7 mouse cellular contexts compared by ENCODE assay signal in genomic region chr7:110061199-110061751, GRCm38 (mm10). TPM values are rescaled to one million over a fixed set of nuclear protein-coding genes. Genes with fewer than 3 reads are reported as not detected.
DNase-seq lines count a peak whose midpoint lies in the region; ATAC-seq lines count a peak whose summit lies in the region.

Zfp143 (plus strand) TSS chr7:110061217.

- peak within 1 kb of the TSS; percentile 65 for H3K4me2 ChIP-seq in embryonic facial prominence, embryonic 11.5 days (ENCODE audit: low read depth, low read length)
- H3K4me2 ChIP-seq in midbrain, embryonic 13.5 days (replicated peaks), result peak within 1 kb of the TSS; percentile 76

- peak within 1 kb of the TSS; percentile 100 for H3K27ac ChIP-seq in embryonic facial prominence, embryonic 11.5 days (replicated peaks; ENCODE audit: low read depth, low read length)
- peak within 1 kb of the TSS; percentile 100 for H3K27ac ChIP-seq in limb, embryonic 10.5 days
- H3K27ac ChIP-seq in midbrain, embryonic 13.5 days, result peak within 1 kb of the TSS; percentile 99

- ATAC-seq in embryonic facial prominence, embryonic 11.5 days (replicated peaks; ENCODE audit: insufficient number of reproducible peaks, low FRiP score, low TSS enrichment, low read depth), result peak; percentile 99
- peak; percentile 87 for ATAC-seq in granulocyte monocyte progenitor cell, adult 5-6 weeks (replicated peaks; ENCODE audit: poor library complexity, severe bottlenecking)
- ATAC-seq in midbrain, embryonic 13.5 days, result peak; percentile 99

- no peaks in the 10 kb centered on the region for H3K9me3 ChIP-seq in embryonic facial prominence, embryonic 11.5 days (replicated peaks; ENCODE audit: control insufficient read depth, low read length)
- H3K9me3 ChIP-seq in limb, embryonic 10.5 days (replicated peaks), result no peaks in the 10 kb centered on the region
- H3K9me3 ChIP-seq in midbrain, embryonic 13.5 days, result no peaks in the 10 kb centered on the region

- peak within 1 kb of the TSS; percentile 78 for H3K4me3 ChIP-seq in embryonic facial prominence, embryonic 11.5 days (ENCODE audit: low read depth, low read length)
- peak within 1 kb of the TSS; percentile 73 for H3K4me3 ChIP-seq in limb, embryonic 10.5 days
- H3K4me3 ChIP-seq in midbrain, embryonic 13.5 days (replicated peaks), result peak within 1 kb of the TSS; percentile 63

- under 1% methylated on average over 34 of the region's 34 CpGs for WGBS in embryonic facial prominence, embryonic 11.5 days
- under 1% methylated on average over 34 of the region's 34 CpGs for WGBS in limb, embryonic 10.5 days
- under 1% methylated on average over 34 of the region's 34 CpGs for WGBS in midbrain, embryonic 13.5 days

- no peaks in the 10 kb centered on the region for H3K36me3 ChIP-seq in embryonic facial prominence, embryonic 11.5 days (replicated peaks; ENCODE audit: control insufficient read depth, insufficient read depth, low read depth, low read length)
- H3K36me3 ChIP-seq in limb, embryonic 10.5 days, result peaks cover 58% of the 10 kb centered on the region
- peaks cover 6% of the 10 kb centered on the region for H3K36me3 ChIP-seq in midbrain, embryonic 13.5 days

- peak within 1 kb of the TSS; percentile 96 for H3K9ac ChIP-seq in embryonic facial prominence, embryonic 11.5 days (replicated peaks; ENCODE audit: low read length)
- H3K9ac ChIP-seq in midbrain, embryonic 13.5 days (replicated peaks), result peak within 1 kb of the TSS; percentile 96

- no peaks in the 10 kb centered on the region for H3K4me1 ChIP-seq in embryonic facial prominence, embryonic 11.5 days (ENCODE audit: control insufficient read depth, insufficient read depth, low read length)
- peaks cover 15% of the 10 kb centered on the region for H3K4me1 ChIP-seq in limb, embryonic 10.5 days
- H3K4me1 ChIP-seq in midbrain, embryonic 13.5 days (replicated peaks), result peaks cover 23% of the 10 kb centered on the region

- H3K27me3 ChIP-seq in embryonic facial prominence, embryonic 11.5 days (ENCODE audit: control insufficient read depth, insufficient read depth, low read length), result no peaks in the 10 kb centered on the region
- no peaks in the 10 kb centered on the region for H3K27me3 ChIP-seq in limb, embryonic 10.5 days (ENCODE audit: low read depth, poor library complexity, severe bottlenecking)
- H3K27me3 ChIP-seq in midbrain, embryonic 13.5 days, result no peaks in the 10 kb centered on the region

- DNase-seq in adrenal gland, postnatal 14 days, result peak; percentile 100
- DNase-seq in embryonic facial prominence, embryonic 11.5 days (ENCODE audit: low spot score), result peak; percentile 100
- peak; percentile 100 for DNase-seq in kidney, adult 11 months
- peak; percentile 99 for DNase-seq in limb, embryonic 10.5 days (ENCODE audit: low spot score)
- DNase-seq in spleen, adult 12 weeks (ENCODE audit: low spot score), result peak; percentile 100

RNA-seq across cellular contexts. Expression of gene Zfp143, which starts in this region (rescaled TPM):
- 10.9 and 15.4 TPM in 2 replicates for total RNA-seq in adrenal gland, postnatal 14 days (2021)
- 27.5 and 28.3 TPM in 2 replicates for polyA plus RNA-seq in embryonic facial prominence, embryonic 11.5 days (2014; fragmentation: Nextera tagmentation; extraction: Ambion mirVana)
- 13.4 and 21.6 TPM in 2 replicates for total RNA-seq in granulocyte monocyte progenitor cell, adult 5-6 weeks (2014; fragmentation: Nextera tagmentation)
- 27.1 and 37.4 TPM in 2 replicates for total RNA-seq in granulocyte monocyte progenitor cell, adult 5-6 weeks (2017)
- polyA plus RNA-seq in limb, embryonic 10.5 days (2016; fragmentation: Nextera tagmentation; extraction: Ambion mirVana), result 23.8 and 27.5 TPM in 2 replicates
- polyA plus RNA-seq in midbrain, embryonic 13.5 days (2015; fragmentation: Nextera tagmentation; extraction: Ambion mirVana), result 23.1 and 27.1 TPM in 2 replicates

Comparison
In these comparisons a context has a peak if more than half of its experiments do, and no peak if none do; other contexts are left out.
1. Peak in every context shown above with its lines: DNase-seq, ATAC-seq, H3K4me3 ChIP-seq and H3K27ac ChIP-seq.